Mouse (Mus musculus) gastrocnemius, postnatal 4 days (tissue): ENCODE measurements at regions not wholly inside any gene's neighbourhood (a gene's known extent, or its start where the extent isn't known, plus 50 kb on each side); places are given as distances from the start of the nearest gene placed in this dataset.

Experiments used
- DNase-seq, 2 experiments: peaks; one replicate each; pipeline ENCODE4 v3.0.0; 2021 to 2022; ENCODE audit warnings: low spot score in 2 of 2, mixed read lengths in 2 of 2

- no peak for DNase-seq
These were observed 732.9 kb upstream of the 2610301B20Rik start for GRCm38 (mm10) chr4:10141238-10141934.

DNA sequence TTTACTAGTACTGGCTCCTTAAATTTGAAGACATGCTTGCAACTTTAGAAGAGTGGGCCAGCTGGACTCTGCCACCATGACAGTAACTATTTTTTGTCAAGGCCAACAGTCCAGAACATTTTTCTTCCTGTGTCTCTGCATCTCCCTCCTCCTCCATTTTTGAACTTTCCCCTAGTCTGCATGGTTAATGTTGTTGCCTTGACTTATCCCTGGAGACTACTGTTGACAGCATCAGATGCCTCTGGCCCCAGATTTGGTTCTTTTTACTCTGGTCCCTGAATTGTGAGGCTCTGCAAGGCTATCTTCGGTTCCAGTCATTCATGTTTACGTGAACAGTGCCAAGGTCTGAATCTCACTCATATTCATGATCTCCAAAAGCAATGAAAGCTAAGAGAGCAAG, 724.4 kb upstream of the 2610301B20Rik start:
- DNase-seq = no peak

DNA sequence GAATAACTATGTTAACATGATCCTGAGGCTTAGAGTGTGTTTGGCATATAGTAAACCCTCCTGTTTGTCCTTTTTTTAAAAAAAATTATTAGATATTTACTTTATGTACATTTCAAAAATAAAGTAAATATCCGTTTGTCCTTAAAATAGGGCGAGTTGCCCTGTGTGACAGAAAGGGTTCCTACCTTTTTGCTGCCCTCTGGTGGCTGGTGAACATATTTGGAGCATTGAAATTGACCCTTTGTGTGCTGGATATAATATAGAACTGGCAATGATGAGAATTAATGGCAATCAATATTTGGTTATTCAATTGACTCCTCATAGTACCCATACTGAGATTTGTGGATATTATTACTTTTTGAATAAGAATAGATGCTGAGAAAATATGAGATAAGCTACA, 723.8 kb upstream of the 2610301B20Rik start:
- DNase-seq = peak in 1 of 2 experiments; percentile 33

DNA sequence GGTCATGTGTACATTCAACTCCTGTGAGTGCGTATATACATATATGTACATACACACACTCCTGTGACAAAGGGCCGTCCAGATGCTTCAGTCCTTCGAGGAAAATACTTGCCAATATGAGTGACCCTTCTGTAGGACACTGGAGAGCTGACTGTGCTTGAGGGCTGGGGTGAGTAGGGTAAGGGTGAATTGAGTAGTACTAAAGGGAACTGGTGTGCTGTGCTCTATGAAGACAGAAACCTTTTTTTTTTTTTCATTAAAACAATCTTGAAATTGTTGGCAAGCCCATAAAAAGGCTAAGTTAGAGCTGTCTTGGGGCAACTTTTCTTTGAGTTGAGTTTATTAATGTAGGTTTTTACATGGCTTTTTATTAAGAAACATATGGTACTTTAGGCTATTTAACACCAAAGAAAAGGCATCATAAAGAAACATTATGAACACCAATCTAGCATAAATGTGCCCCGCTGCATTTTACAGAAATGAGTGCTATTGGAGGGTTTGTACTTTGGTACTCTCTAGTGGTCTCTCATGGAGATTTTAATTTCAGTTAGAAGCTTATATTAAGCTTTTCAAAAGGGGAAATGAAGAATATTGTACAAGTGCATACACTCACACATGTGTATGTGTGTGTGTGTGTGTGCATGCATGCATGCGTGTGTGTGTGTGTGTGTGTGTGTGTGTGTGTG, 718.5 kb upstream of the 2610301B20Rik start:
- no peak for DNase-seq

DNA sequence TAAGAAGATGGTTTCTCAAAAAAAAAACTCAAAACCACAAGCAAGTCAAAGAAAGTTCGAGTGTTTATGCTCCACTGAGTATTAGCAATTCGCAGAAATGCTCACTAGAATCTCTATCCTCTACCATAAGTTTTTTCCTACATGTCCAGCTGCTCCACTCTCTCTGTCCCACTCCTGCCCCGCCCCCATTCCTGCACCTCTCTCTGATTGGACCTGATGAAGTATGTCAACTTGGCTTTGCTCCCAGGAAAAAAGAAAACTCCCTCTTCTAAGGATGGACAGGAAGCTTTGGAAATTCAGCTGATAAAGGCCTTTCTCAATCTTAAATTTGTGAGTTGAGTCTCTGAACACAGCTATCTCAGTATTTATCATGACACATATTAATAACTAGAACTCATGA, 684.4 kb upstream of the 2610301B20Rik start:
- no peak for DNase-seq

DNA sequence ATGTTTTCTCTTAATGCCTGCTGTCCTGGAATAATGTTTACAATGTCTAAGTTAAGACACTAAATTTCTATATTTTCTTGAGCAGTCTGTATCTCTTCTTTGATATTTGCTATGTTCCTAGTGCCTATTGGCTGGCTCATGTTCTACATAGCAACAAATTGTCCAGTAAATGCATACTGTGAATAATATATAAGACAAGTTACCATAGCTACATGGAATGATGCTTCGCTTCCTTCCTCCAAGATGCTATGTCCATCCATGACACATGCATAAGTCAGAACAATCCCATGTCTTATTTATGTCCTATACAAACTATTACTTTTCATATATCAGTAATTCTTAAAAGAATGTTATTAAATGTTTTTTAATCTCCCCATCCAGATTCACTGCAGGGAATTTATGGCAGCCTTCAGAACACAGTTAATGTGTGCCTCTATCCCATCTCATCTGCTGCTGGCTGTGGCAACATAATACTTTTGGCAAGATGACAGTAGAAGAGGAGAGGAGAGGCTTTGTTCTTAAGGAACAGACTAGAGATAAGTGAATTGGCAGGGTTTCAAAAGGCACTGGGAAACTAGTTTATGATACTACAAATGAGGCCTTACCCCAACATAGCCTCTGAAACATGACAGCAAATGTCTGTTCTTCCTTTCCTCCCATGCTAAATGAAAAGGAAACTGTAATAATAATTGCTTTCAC, 676.9 kb upstream of the 2610301B20Rik start:
- no peak for DNase-seq

DNA sequence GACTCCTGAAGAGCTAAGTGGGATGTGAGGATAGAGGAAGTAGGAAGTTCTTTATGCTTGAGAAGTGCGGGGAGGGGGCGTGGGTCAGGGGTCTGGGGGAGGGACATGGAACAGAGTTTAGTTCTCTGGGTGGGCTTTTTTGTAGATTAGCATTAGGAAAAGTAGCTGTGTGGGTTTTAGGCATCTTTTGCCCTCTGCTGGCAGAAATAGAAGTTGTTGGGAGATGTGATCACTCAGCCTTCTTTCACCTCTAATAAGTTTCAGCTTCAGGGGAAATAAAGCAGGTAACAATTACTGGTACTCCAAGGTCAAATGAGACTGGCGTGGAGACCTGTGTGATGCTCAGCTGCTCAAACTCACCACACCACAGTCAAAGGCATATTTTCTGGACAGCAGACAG, 672.5 kb upstream of the 2610301B20Rik start:
- no peak for DNase-seq

DNA sequence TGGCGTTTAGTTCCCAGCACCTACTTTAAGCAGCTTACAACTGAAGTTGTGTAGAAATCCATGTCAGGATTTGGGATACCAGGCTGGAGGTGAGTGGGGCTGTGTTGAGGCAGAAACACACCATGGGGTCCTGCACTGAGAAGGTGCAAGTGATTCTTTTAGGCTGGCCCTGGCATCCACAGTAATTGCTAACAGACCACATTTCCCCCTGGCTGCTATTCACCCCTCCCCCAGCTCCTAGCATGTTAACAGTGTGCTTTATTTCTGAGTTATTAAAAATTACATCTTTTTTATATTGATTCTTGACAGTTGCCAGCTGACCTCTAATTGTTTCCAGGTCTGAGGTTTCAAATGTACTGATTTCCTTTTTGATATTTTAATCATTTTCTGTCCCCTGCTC, 670.1 kb upstream of the 2610301B20Rik start:
- DNase-seq = no peak

GRCm38 (mm10) chr4:10209324-10209923, 664.9 kb upstream of the 2610301B20Rik start:
- no peak for DNase-seq

GRCm38 (mm10) chr4:10211303-10211702, 663.0 kb upstream of the 2610301B20Rik start:
- DNase-seq = no peak

DNA sequence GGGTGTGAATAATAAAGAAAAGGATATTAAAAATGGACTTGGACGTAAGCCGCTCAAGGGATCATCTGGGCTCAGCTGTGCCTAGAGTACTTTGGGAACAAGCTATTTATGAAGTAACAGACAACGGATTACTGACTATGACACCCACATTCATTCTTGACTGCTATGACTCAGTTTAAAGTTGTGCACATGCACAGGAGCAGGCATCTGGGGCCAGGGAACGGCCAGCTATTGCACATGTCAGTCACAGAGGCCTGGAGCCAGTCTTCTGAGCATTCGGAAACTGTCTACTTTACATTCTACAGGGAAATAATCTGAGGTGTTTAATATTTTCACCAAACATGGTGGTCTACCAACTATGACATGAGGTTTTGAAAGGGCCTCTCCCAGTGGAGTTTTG, 639.0 kb upstream of the 2610301B20Rik start:
- DNase-seq = no peak

GRCm38 (mm10) chr4:10242117-10242516, 632.2 kb upstream of the 2610301B20Rik start:
- no peak for DNase-seq

GRCm38 (mm10) chr4:10242909-10243308, 631.4 kb upstream of the 2610301B20Rik start:
- DNase-seq = no peak

GRCm38 (mm10) chr4:10254029-10254690, 620.1 kb upstream of the 2610301B20Rik start:
- DNase-seq = no peak

GRCm38 (mm10) chr4:10257537-10257936, 616.8 kb upstream of the 2610301B20Rik start:
- no peak for DNase-seq

GRCm38 (mm10) chr4:10260351-10260750, 613.9 kb upstream of the 2610301B20Rik start:
- DNase-seq = peak in 1 of 2 experiments; percentile 56

DNA sequence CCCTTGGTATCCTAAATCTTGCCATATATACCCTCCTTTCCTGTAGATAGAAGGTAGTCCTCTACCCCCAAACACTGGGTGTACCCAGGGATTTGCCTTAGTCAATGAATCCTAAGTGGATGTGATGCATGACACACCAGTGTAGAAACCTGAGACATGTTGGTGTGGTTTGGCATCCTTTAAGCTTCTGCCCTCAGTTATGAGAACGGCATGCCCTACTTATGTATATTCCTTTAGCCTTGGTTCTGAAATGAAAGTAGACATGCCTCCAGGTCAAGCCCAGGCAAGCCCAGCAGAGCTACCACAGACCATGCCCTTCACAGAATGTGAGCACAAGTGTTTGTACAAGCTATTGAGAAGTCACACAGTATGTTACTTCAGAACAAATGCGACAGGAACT, 608.4 kb upstream of the 2610301B20Rik start:
- DNase-seq = no peak

DNA sequence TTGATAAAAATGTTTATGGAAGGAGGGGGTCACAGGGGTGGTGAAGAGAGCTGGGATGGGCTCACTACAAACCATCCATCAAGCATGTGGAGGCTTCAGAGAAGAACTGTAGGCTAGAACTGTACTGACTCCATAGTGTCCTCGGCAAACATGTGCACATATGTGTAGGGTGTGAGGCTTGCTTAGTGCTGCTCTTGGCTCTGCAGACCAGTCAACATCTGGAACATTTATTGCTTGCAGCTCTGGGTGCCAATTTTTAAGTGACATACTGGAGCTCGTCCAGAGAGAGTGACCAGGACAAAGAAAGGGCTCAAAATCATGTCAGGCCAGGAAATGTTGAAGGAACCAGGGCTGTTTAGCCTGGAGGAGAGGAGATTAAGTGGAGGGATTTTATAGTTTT, 588.7 kb upstream of the 2610301B20Rik start:
- DNase-seq = no peak

DNA sequence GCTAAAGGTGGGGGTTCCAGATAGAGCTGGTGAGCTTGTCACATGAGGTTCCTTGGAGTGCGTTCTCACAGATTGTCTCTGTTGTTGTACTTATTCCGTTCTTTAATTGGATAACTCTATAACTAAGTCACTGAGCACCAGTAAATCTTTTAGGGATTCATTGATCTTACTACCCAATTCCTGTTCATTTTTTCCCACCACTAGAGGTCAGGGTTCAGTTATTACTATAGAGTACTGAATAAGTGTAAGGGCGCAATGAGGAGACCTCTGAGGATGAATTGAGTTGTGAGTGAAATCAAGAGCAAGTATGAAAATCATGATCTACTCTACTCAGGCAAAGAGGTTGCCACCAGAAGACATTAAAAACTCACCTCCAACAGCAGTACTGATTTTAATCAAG, 584.0 kb upstream of the 2610301B20Rik start:
- DNase-seq = no peak

GRCm38 (mm10) chr4:10295012-10295530, 579.2 kb upstream of the 2610301B20Rik start:
- peak in 1 of 2 experiments; percentile 16 for DNase-seq

- no peak for DNase-seq
These were observed 578.1 kb upstream of the 2610301B20Rik start for GRCm38 (mm10) chr4:10296220-10296619.
